Mouse (Mus musculus): ENCODE measurements around the gene Large1.
"Not testable (repeated sequence)": the region's sequence is repeated elsewhere in the genome, so short reads cannot be mapped to it uniquely, and the experiment has no call there.

Large1 gene

GRCm38 (mm10) chr8:73172661-73173060 lies 180.7 kb downstream of the Large1 start:
- no peak for DNase-seq (ENCODE audit: low spot score in 2 of 2)

- no peak for DNase-seq (ENCODE audit: low spot score in 2 of 2)
Observed at GRCm38 (mm10) chr8:73161994-73162393, 191.3 kb downstream of the Large1 start.

GRCm38 (mm10) chr8:73161564-73161963 lies 191.8 kb downstream of the Large1 start:
- no peak for DNase-seq (ENCODE audit: low spot score in 2 of 2)

- no peak for DNase-seq (ENCODE audit: low spot score in 2 of 2)
Observed at GRCm38 (mm10) chr8:73160945-73161344, 192.4 kb downstream of the Large1 start.

GRCm38 (mm10) chr8:73147236-73147635 lies 206.1 kb downstream of the Large1 start:
- no peak for DNase-seq (ENCODE audit: low spot score in 2 of 2)

GRCm38 (mm10) chr8:73142660-73143395 lies 210.5 kb downstream of the Large1 start:
- DNase-seq (ENCODE audit: low spot score in 2 of 2): no peak

- no peak for DNase-seq (ENCODE audit: low spot score in 2 of 2)
Observed at GRCm38 (mm10) chr8:73135397-73135796, 217.9 kb downstream of the Large1 start.

GRCm38 (mm10) chr8:73132080-73132479 lies 221.3 kb downstream of the Large1 start:
- DNase-seq (ENCODE audit: low spot score in 2 of 2): no peak

- DNase-seq (ENCODE audit: low spot score in 2 of 2): no peak
Observed at GRCm38 (mm10) chr8:73123864-73124499, 229.4 kb downstream of the Large1 start.

- no peak for DNase-seq (ENCODE audit: low spot score in 2 of 2)
Observed at GRCm38 (mm10) chr8:73112332-73112895, 240.9 kb downstream of the Large1 start.

GRCm38 (mm10) chr8:73104089-73104488 lies 249.3 kb downstream of the Large1 start:
- DNase-seq (ENCODE audit: low spot score in 2 of 2): no peak

GRCm38 (mm10) chr8:73101069-73101468 lies 252.3 kb downstream of the Large1 start:
- no peak for DNase-seq (ENCODE audit: low spot score in 2 of 2)

GRCm38 (mm10) chr8:73100607-73101006 lies 252.7 kb downstream of the Large1 start:
- DNase-seq (ENCODE audit: low spot score in 2 of 2): not testable (repeated sequence)

GRCm38 (mm10) chr8:73099542-73099941 lies 253.8 kb downstream of the Large1 start:
- DNase-seq (ENCODE audit: low spot score in 2 of 2): no peak

GRCm38 (mm10) chr8:73096952-73097351 lies 256.4 kb downstream of the Large1 start:
- DNase-seq (ENCODE audit: low spot score in 2 of 2): no peak

GRCm38 (mm10) chr8:73077746-73078145 lies 275.6 kb downstream of the Large1 start:
- DNase-seq (ENCODE audit: low spot score in 2 of 2): not testable (repeated sequence)

- DNase-seq (ENCODE audit: low spot score in 2 of 2): no peak
Observed at GRCm38 (mm10) chr8:73061410-73061809, 291.9 kb downstream of the Large1 start.

GRCm38 (mm10) chr8:73054726-73055125 lies 298.6 kb downstream of the Large1 start:
- no peak for DNase-seq (ENCODE audit: low spot score in 2 of 2)

- DNase-seq (ENCODE audit: low spot score in 2 of 2): no peak
Observed at GRCm38 (mm10) chr8:73053878-73054277, 299.5 kb downstream of the Large1 start.

- DNase-seq (ENCODE audit: low spot score in 2 of 2): no peak
Observed at GRCm38 (mm10) chr8:73052414-73052813, 300.9 kb downstream of the Large1 start.

- no peak for DNase-seq (ENCODE audit: low spot score in 2 of 2)
Observed at GRCm38 (mm10) chr8:73048136-73048535, 305.2 kb downstream of the Large1 start.

GRCm38 (mm10) chr8:73029787-73030186 lies 323.6 kb downstream of the Large1 start:
- DNase-seq (ENCODE audit: low spot score in 2 of 2): no peak

- DNase-seq (ENCODE audit: low spot score in 2 of 2): no peak
Observed at GRCm38 (mm10) chr8:73018241-73018640, 335.1 kb downstream of the Large1 start.
